Mouse (Mus musculus): ENCODE results near the gene Zfp526. TPM values are rescaled to one million over a fixed set of nuclear protein-coding genes. Genes with fewer than 3 reads are reported as not detected.
A peak's percentile ranks its signal among the peaks of the same experiment; 100 is the strongest.

Gene Zfp526
- polyA plus RNA-seq, 1 experiment = 8.0 TPM

DNA sequence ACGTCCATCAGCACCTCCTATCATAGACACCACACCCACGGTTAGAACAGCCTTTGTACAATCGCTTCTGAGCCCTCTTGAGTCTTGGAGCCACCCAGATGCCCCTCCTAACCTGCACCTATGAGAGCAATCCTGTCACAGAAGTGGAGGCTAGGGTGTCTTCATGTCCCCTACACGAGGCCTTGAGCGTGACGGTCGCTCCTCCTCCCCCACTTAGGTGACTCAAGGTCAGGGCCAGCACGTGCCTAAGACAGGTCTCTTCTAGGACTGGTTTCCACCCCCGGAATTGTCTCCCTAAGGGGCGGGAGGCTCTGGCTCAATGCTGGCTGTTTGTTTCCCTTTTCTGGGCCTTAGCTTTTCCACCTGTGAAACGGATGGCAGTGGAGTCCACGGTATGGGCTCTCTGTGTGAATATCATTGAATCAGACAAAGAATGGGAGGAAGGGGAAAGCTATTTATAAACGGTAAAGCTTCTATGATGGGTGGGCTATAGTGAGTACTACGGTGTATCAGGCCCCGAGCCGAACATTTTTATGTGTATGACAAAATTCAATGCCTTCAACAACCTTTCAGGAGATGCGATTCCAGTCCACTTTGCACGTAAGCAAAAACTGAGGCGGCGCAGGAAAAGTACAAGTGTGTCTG, 646 bp upstream of the Zfp526 start, which contains the start of gene Dedd2:
Dedd2 (minus strand) TSS at position 159 of the 645 bp plus-strand sequence.
- 0 out of 2 replicates have a peak within 1 kb of the TSS, but pooled peaks have one; percentile 19 for H3K27ac ChIP-seq (ENCODE audit: insufficient read depth, low read length)
- H3K4me3 ChIP-seq (ENCODE audit: insufficient read depth, low read length) = peak within 1 kb of the TSS; percentile 86
- TF ChIP-seq POLR2A (IDR thresholded peaks at IDR 0.05; ENCODE audit: extremely low read depth, insufficient read depth, low read length) = no peak
- no peak for TF ChIP-seq CTCF (IDR thresholded peaks at IDR 0.05; ENCODE audit: extremely low read depth, insufficient read depth, low read length)
- H3K4me1 ChIP-seq (ENCODE audit: control insufficient read depth, insufficient read depth, low read length) = no peaks in the 10 kb centered on the region

DNA sequence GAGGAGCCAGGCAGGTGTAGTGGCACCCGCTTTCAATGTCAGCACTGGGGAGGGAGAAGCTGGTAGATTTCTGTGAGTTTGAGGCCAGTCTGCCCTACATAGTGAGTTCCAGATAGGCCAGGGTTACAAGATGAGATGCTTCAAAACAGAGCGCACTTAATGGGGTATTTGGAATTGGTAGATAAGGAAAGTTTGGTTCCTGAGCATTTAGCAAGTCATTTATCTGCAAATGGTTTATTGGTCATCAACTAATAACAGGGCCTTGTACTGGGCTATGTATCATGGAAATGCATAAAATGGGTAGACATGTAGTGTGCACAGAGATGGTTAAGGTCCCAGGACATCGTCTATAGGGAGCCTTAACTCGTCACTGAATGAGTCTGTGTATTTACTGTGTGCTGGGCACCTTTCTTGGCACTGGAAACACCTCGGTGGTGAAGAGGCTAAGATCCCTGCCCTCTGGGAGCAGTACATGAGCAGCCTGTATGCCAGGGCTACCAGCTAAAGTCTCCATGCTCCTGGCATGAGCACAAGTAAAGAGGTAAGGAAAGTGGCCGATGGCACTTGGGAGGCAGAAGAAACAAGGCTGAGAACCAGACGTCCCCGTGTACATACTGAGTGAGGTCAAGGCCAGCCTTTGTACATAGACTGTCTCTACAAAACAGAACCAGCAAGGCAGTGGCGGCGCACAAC, 1.2 kb downstream of the Zfp526 start:
- Histone ChIP-seq H3K27ac (ENCODE audit: insufficient read depth, low read length) (no peak overlapping the region), H3K4me3 (ENCODE audit: insufficient read depth, low read length) (no peak overlapping the region; the same call in 1 of the 2 replicates), H3K4me1 (ENCODE audit: control insufficient read depth, insufficient read depth, low read length) (no peaks in the 10 kb centered on the region)
- TF ChIP-seq POLR2A (IDR thresholded peaks at IDR 0.05; ENCODE audit: extremely low read depth, insufficient read depth, low read length) (no peak), CTCF (IDR thresholded peaks at IDR 0.05; ENCODE audit: extremely low read depth, insufficient read depth, low read length) (no peak)

DNA sequence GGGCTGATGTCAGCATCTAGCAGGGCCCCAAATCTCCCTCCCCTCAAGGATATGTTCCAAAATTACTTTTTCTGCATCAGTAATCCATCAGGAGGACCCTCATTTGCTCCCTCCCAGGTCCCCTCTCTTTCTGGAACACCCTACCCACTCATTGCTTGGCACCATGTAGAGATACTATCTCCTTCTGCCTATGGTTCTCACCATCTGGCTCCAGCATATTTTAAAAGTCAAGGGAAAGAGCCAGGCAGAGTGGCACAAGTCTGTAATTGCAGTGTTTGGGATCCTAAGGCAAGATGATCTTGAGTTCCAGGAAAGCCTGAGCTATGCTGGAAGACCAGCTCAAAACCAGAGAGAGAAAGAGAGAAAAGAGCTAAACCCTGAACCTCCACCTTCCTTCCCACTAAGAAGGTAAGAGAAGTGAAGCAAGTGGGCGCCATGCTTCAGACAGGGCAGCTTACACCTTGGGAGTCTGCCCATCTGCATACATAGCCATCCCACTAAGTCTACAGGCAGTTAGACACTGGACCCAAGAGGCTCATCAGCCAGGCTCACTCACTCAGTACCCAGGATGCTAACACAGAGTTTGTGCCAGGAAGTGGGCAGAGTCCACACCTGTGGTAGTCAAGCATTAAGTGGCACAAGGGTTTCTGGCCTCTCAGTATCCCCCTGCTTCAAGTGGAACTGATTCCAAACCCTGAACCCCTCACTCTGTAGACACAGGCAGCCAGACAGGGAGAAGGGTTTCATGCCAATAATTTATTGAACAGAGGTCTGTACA, 6.5 kb downstream of the Zfp526 start:
- TF ChIP-seq CTCF (IDR thresholded peaks at IDR 0.05; ENCODE audit: extremely low read depth, insufficient read depth, low read length) = no peak
- 0 out of 2 replicates have a peak, but pooled peaks have one; percentile 15 for TF ChIP-seq POLR2A (IDR thresholded peaks at IDR 0.05; ENCODE audit: extremely low read depth, insufficient read depth, low read length)
- 0 out of 2 replicates have a peak, but pooled peaks cover 3% of the 10 kb centered on the region for H3K4me1 ChIP-seq (ENCODE audit: control insufficient read depth, insufficient read depth, low read length)
- H3K4me3 ChIP-seq (ENCODE audit: insufficient read depth, low read length) = no peak overlapping the region
- no peak overlapping the region for H3K27ac ChIP-seq (ENCODE audit: insufficient read depth, low read length)

DNA sequence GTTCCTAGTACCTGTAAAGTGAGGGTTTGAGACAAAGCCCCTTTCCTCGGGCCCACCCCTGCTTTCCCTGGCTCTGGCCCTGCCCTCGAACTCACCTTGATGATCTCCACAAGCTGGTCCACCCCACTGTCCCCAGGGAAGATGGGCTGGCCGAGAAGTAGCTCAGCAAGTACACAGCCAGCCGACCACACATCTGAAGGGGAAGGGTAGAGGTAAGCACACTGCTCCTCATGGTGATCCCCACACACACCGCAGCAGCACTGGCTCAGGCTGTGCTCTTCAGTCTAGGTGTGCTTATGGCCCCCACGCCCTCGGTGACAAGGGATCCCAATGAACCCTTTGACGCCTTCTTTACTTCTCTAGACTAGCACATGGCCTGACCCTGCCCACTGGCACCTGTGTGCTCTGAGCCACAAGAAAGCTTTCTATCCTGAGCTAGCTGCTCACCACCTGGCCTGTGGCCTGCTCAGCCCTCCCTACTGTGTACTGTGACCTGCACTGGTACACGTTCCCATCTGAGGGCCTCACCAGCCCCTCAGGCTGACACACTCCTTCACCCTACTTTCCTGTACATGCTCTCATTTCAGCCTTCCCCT, 9.6 kb downstream of the Zfp526 start:
- Histone ChIP-seq H3K4me1 (ENCODE audit: control insufficient read depth, insufficient read depth, low read length) (peaks cover 3% of the 10 kb centered on the region; the same call in 1 of the 2 replicates), H3K4me3 (ENCODE audit: insufficient read depth, low read length) (no peak overlapping the region), H3K27ac (ENCODE audit: insufficient read depth, low read length) (no peak overlapping the region)
- TF ChIP-seq CTCF (IDR thresholded peaks at IDR 0.05; ENCODE audit: extremely low read depth, insufficient read depth, low read length) (no peak), POLR2A (IDR thresholded peaks at IDR 0.05; ENCODE audit: extremely low read depth, insufficient read depth, low read length) (no peak)

DNA sequence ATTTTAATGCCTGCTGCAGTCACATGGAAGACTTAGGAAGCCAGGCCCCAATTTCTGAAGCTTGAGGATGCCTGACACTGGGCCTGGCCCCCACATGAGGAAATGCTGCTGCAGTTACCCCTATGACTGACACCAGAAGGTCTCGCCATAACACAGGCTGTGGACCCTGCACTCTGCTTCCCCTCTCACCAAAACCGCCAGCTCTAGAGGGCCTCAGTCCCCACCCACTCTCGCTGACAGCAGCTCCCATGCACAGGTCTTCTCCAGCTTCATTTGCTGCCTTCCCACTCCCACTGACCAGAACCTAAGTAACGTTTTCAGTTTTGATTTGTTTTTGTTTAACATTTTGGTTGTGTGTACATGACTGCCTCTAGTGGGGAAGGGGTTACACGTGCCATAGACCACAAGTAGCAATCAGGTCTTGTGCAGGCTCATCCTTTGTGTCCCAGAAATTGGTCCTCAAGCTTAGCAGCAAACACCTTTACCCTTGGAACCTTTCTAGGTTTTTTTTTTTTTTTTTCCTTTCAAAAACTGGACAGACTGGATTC, 10.9 kb downstream of the Zfp526 start:
- no peak for TF ChIP-seq POLR2A (IDR thresholded peaks at IDR 0.05; ENCODE audit: extremely low read depth, insufficient read depth, low read length)
- no peak for TF ChIP-seq CTCF (IDR thresholded peaks at IDR 0.05; ENCODE audit: extremely low read depth, insufficient read depth, low read length)
- Histone ChIP-seq H3K27ac (ENCODE audit: insufficient read depth, low read length) (no peak overlapping the region), H3K4me3 (ENCODE audit: insufficient read depth, low read length) (no peak overlapping the region), H3K4me1 (ENCODE audit: control insufficient read depth, insufficient read depth, low read length) (peaks cover 7% of the 10 kb centered on the region; the same call in 1 of the 2 replicates)

DNA sequence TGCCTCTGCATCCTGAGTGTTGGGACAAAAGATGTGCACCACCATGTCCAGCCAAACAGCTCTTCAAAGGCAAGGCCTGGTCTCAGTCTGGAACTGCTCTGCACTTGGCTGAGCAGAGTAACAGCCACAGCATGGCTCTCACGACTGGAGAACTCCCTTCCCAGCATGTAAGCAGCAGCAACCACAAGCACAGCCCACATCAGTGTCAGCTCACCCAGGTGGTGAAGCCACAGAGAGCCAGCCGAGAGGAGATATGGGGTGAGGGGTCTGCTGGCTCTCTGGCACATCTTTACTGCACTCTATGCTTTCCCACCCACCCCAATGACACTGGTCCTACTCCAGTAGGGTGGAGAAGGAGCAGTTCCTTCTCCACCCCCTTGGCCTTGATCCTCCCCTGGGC, 11.8 kb downstream of the Zfp526 start:
- Histone ChIP-seq H3K4me1 (ENCODE audit: control insufficient read depth, insufficient read depth, low read length) (peaks cover 4% of the 10 kb centered on the region; the same call in 1 of the 2 replicates), H3K4me3 (ENCODE audit: insufficient read depth, low read length) (no peak overlapping the region), H3K27ac (ENCODE audit: insufficient read depth, low read length) (no peak overlapping the region)
- TF ChIP-seq CTCF (IDR thresholded peaks at IDR 0.05; ENCODE audit: extremely low read depth, insufficient read depth, low read length) (no peak), POLR2A (IDR thresholded peaks at IDR 0.05; ENCODE audit: extremely low read depth, insufficient read depth, low read length) (no peak)

DNA sequence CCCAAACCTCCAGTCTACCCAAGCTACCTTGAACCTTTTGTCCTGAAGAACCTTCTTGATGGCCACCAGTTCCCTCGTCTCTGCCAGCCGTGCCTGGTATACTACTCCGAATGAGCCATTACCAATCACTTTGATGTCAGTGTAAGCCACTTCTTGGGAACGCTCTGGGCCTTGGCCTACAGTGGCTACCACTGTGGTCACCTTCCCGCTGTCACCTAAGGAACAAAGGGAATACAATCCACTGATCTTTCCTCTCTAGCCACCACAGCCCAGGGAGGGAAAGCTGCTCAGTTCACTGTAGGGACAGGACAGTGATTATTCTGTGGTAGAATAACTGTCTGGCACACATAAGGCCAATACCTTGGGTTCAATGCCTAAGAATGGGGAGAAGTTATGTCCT, 14.3 kb downstream of the Zfp526 start:
- H3K27ac ChIP-seq (ENCODE audit: insufficient read depth, low read length) = no peak overlapping the region
- peaks cover 4% of the 10 kb centered on the region; the same call in 1 of the 2 replicates for H3K4me1 ChIP-seq (ENCODE audit: control insufficient read depth, insufficient read depth, low read length)
- TF ChIP-seq POLR2A (IDR thresholded peaks at IDR 0.05; ENCODE audit: extremely low read depth, insufficient read depth, low read length) (no peak), CTCF (IDR thresholded peaks at IDR 0.05; ENCODE audit: extremely low read depth, insufficient read depth, low read length) (no peak)
- H3K4me3 ChIP-seq (ENCODE audit: insufficient read depth, low read length) = no peak overlapping the region

DNA sequence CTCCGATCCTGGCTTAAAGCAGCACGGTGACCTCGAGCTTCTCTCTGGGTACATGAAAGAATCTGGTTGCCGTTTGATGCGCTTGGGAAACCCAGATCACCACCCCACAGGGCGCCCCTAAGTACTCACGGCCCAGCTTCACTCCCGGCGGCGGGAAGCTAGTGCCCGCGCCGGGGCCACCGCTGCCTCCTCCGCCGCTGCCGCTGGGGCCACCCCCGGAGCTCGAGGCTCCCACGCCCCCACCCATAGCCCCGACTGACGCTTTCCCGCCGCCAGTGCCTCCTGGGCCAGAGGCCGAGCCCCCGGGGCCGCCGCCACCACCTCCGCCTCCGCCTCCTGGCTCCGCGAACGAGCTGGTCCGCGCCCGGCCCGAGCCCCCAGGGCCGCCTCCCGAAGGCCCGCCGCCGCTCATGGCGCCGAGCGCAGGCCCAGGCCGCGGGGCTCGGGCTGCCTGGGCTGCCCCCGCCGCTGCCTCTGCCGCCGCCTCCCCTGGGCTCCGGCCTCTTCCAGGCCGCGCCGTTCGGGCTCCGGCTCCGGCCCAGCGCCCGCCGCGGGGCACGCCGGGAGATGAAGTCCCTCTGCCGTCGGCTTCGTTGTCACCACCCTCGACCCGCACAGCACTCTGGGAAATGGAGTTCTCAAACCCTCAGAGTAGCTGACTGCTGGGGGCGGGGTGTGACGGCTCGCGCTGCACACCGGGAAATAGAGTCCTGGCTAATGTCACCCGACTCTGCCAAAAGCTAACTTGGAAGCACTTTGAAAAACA, 16.2 kb downstream of the Zfp526 start, which contains the start of gene Gsk3a:
Gsk3a (minus strand) TSS at position 603 of the 766 bp plus-strand sequence.
- Histone ChIP-seq H3K27ac (ENCODE audit: insufficient read depth, low read length) (peak within 1 kb of the TSS; percentile 85), H3K4me3 (ENCODE audit: insufficient read depth, low read length) (peak within 1 kb of the TSS; percentile 36), H3K4me1 (ENCODE audit: control insufficient read depth, insufficient read depth, low read length) (peaks cover 4% of the 10 kb centered on the region; the same call in 1 of the 2 replicates)
- TF ChIP-seq CTCF (IDR thresholded peaks at IDR 0.05; ENCODE audit: extremely low read depth, insufficient read depth, low read length) (no peak), POLR2A (IDR thresholded peaks at IDR 0.05; ENCODE audit: extremely low read depth, insufficient read depth, low read length) (peak; percentile 60; the same call in 1 of the 2 replicates)
